Mouse (Mus musculus): Measurements from ENCODE around the gene Itm2b. TPM values are rescaled to one million over a fixed set of nuclear protein-coding genes. Genes with fewer than 3 reads are reported as not detected.

Gene Itm2b
- polyA plus RNA-seq (2014; fragmentation: Illumina TruSeq; extraction: RNeasy Lipid Tissue Mini Kit (QIAGEN cat#74804); ENCODE audit: low read depth, low replicate concordance), result 1,779 TPM

DNA sequence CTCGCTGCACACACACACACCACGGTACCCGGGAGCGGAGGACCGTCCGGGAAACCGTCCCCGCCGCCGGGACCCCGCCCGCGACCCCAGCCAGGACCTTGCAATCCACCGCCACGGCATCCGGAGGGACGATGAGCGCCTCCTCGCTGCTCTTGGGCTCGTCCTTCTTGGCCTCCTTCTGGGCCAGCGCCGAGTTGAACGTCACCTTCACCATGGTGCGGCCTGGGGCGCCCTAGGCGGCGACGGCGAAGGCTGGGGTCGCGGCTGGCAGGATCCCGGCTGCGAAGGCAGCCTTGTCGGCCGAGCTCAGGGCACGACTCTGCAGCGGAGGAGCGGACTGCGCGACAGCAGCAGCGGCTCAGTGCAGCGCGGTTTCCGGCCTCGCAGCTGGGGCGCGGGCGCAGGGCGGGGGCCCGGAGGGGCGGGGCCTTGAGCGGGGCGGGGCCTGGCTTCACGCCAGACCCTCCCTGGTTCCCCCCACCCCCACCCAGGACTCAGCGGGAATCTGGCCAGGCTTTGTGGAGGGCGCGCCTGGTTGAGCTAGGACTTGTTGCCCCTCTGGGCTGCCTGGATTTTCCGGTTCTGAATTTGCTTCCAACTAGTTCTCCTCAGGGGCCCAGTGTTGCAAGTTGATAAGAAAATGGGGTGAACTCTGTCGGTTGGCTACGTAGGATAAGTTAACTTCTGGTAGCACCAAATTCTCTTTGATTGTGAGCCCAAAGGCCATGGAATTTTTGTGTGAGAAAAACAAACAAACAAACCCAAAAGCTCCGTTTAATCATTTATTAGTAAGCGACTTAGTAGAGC is at the start of gene Itm2b:
Itm2b (minus strand) TSS at position 377 of the 807 bp plus-strand sequence.

DNA sequence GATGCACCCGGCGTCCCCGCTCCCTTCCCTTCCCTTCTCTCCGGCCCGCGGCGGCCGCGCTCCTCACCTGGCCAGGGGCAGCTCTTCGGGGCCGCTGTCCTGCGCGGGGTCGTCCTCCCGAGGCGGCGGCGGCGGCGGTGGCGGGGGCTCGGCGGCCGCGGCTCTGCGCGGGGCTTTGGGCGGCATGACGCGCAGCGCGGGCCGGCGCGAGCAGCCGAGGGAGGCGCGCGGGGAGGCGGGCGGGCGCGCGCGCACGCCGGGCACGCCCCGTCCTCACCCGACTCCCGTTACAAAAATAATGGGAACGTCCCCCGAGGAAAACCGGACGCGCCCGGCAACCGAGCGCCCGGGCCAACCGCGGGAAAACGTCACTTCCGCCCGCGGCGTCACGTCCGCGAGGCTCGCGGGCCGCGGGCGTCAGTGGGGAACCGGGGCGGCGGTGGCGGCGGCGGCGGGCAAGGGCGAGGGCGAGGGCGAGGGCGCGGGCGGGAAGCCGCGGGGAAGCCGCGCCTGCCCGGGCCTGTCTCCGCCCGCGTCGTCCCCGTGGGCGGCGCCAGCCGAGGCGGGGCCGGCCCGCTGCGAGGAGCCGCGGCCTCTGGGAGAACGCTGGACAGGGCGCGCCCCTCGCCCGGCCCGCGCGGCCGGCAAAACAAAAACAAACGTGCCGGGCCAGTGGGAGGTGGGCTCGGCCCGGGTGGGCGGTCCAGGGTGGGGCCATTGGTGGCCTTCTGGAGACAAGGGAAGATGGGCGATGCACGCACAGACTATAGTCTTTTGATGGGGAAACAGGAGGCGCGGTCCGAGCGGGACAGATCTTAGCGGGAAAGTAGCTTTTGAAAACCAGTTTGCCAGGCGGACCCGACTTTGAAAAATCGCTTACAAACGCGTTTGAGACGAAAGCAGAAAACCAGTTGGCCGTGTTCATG is 59.4 kb downstream of the Itm2b start, which contains the start of gene Rb1:
Rb1 (minus strand) TSS at position 367 of the 926 bp plus-strand sequence.

Other genes starting within 250 kb of the Itm2b start
- gene Lpar6, start 147.4 kb downstream of the Itm2b start, polyA plus RNA-seq (2014; fragmentation: Illumina TruSeq; extraction: RNeasy Lipid Tissue Mini Kit (QIAGEN cat#74804); ENCODE audit: low read depth, low replicate concordance), result 25.3 TPM
- gene Rb1, start 59.5 kb downstream of the Itm2b start, polyA plus RNA-seq (2014; fragmentation: Illumina TruSeq; extraction: RNeasy Lipid Tissue Mini Kit (QIAGEN cat#74804); ENCODE audit: low read depth, low replicate concordance), result 135 TPM
- 31.4 TPM for gene Med4, start 124.7 kb upstream of the Itm2b start, polyA plus RNA-seq (2014; fragmentation: Illumina TruSeq; extraction: RNeasy Lipid Tissue Mini Kit (QIAGEN cat#74804); ENCODE audit: low read depth, low replicate concordance)
- gene Sucla2, start 140.0 kb upstream of the Itm2b start, polyA plus RNA-seq (2014; fragmentation: Illumina TruSeq; extraction: RNeasy Lipid Tissue Mini Kit (QIAGEN cat#74804); ENCODE audit: low read depth, low replicate concordance), result 298 TPM
- gene Nudt15, start 163.0 kb upstream of the Itm2b start, polyA plus RNA-seq (2014; fragmentation: Illumina TruSeq; extraction: RNeasy Lipid Tissue Mini Kit (QIAGEN cat#74804); ENCODE audit: low read depth, low replicate concordance), result 3.9 TPM

All from sigmoid colon, adult 10 weeks (tissue).